Mouse (Mus musculus): ENCODE measurements around the gene Rabgap1l. TPM values are rescaled to one million over a fixed set of nuclear protein-coding genes. Genes with fewer than 3 reads are reported as not detected.

The Rabgap1l gene
- total and polyA plus RNA-seq, 3 experiments, result 19.0 to 68.4 (median 67.6) TPM

DNA sequence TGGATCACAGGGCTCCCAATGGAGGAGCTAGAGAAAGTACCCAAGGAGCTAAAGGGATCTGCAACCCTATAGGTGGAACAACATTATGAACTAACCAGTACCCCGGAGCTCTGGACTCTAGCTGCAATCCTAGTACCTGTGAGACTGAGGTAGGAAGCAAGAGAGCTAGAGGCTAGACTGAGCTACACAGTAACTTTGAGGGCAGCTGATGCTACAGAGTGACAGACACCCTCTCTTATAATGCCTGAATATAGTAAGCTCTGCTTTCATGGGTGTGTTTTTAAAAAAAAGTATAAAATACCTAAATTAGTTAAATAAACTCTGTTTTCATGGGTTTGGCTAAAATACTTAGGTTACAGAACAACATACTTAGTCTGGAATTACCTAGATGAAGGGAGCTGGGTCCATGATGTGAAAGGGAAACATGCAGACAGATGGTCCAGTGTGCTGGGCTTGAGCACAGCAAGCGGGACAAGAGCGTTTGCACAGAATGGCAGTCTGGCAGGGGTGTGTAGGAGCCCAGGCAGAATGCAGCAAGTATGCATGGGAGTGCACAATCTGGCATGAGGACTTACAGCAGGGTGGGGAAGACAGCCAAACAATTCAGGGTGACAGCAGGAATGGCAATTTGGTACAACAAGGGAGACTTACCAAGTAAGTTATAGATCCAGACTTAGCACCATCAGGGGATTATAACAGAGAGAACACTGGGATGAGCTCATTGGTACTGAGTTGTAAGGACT lies 514.9 kb downstream of the Rabgap1l start:
- intact Hi-C loops (cut with DNase I), result no loop called here

GRCm38 (mm10) chr1:160275248-160275647 lies 517.8 kb downstream of the Rabgap1l start:
- WGBS, result 58% methylated on average over 2 of the region's 2 CpGs
- TF ChIP-seq POLR2A (IDR thresholded peaks at IDR 0.05; ENCODE audit: insufficient read depth, low read depth, low read length), result no peak
- TF ChIP-seq EP300 (IDR thresholded peaks at IDR 0.05; ENCODE audit: insufficient read depth, low read depth, low read length), result no peak
- no peak for TF ChIP-seq CTCF (IDR thresholded peaks at IDR 0.05)
- no peaks in the 10 kb centered on the region for H3K36me3 ChIP-seq (ENCODE audit: control insufficient read depth, insufficient read depth, low read length)
- H3K4me1 ChIP-seq (ENCODE audit: control insufficient read depth, insufficient read depth, low read length), result no peaks in the 10 kb centered on the region
- no peak overlapping the region for H3K27ac ChIP-seq
- H3K27me3 ChIP-seq (ENCODE audit: control insufficient read depth, insufficient read depth, low read length), result no peaks in the 10 kb centered on the region
- H3K4me3 ChIP-seq, result no peak overlapping the region
- intact Hi-C loops (cut with DNase I), result no loop called here
- H3K79me2 ChIP-seq (replicated peaks; ENCODE audit: control insufficient read depth, insufficient read depth, low read length), result no peaks in the 10 kb centered on the region
- no peak for DNase-seq
- H3K9ac ChIP-seq (ENCODE audit: low read depth, low read length), result no peak overlapping the region

More for the DNA sequence above, 514.9 kb downstream of the Rabgap1l start:
- no peaks in the 10 kb centered on the region for H3K4me1 ChIP-seq (ENCODE audit: control insufficient read depth, insufficient read depth, low read length)
- WGBS, result 85% methylated on average over 3 of the region's 3 CpGs
- H3K9ac ChIP-seq (ENCODE audit: low read depth, low read length), result no peak overlapping the region
- no peak for DNase-seq
- no peak for TF ChIP-seq CTCF (IDR thresholded peaks at IDR 0.05)
- TF ChIP-seq EP300 (IDR thresholded peaks at IDR 0.05; ENCODE audit: insufficient read depth, low read depth, low read length), result no peak
- TF ChIP-seq POLR2A (IDR thresholded peaks at IDR 0.05; ENCODE audit: insufficient read depth, low read depth, low read length), result no peak
- no peak overlapping the region for H3K27ac ChIP-seq
- H3K36me3 ChIP-seq (ENCODE audit: control insufficient read depth, insufficient read depth, low read length), result no peaks in the 10 kb centered on the region
- no peaks in the 10 kb centered on the region for H3K79me2 ChIP-seq (replicated peaks; ENCODE audit: control insufficient read depth, insufficient read depth, low read length)
- H3K4me3 ChIP-seq, result no peak overlapping the region
- H3K27me3 ChIP-seq (ENCODE audit: control insufficient read depth, insufficient read depth, low read length), result no peaks in the 10 kb centered on the region

DNA sequence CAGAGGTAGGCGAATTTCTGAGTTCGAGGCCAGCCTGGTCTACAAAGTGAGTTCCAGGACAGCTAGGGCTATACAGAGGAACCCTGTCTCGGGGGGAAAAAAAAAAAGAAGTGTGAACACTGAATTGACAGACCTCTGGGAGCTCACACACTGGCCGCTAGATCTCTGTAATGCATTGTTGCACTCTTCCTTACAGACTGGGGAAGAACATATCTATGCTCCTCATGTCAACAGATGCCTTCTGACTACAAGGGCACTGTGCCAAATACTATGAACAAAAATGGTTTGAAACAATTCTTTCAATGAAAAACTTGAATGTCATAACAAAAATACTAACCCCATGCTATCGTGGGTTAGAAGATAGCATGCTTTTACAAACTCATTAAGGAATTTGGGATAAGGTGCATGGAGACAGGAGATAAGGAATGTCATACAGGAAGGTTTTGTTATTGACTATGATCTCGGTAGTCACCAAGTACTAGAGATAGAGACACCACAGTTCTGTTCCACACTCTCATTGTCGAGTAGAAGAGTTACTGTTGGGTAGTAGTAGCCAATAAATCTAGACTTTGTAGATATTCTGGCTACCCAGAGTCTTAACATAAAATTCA lies 519.8 kb downstream of the Rabgap1l start:
- intact Hi-C loops (cut with DNase I), result no loop called here
- Histone ChIP-seq H3K4me3 (no peak overlapping the region), H3K4me1 (ENCODE audit: control insufficient read depth, insufficient read depth, low read length) (no peaks in the 10 kb centered on the region), H3K27me3 (ENCODE audit: control insufficient read depth, insufficient read depth, low read length) (no peaks in the 10 kb centered on the region), H3K27ac (no peak overlapping the region), H3K79me2 (replicated peaks; ENCODE audit: control insufficient read depth, insufficient read depth, low read length) (no peaks in the 10 kb centered on the region), H3K36me3 (ENCODE audit: control insufficient read depth, insufficient read depth, low read length) (no peaks in the 10 kb centered on the region), H3K9ac (ENCODE audit: low read depth, low read length) (no peak overlapping the region)
- DNase-seq, result no peak
- TF ChIP-seq POLR2A (IDR thresholded peaks at IDR 0.05; ENCODE audit: insufficient read depth, low read depth, low read length) (no peak), CTCF (IDR thresholded peaks at IDR 0.05) (no peak), EP300 (IDR thresholded peaks at IDR 0.05; ENCODE audit: insufficient read depth, low read depth, low read length) (no peak)
- 53% methylated on average over 7 of the region's 7 CpGs for WGBS

GRCm38 (mm10) chr1:160271282-160271967 lies 521.6 kb downstream of the Rabgap1l start:
- no peak overlapping the region for H3K9ac ChIP-seq (ENCODE audit: low read depth, low read length)
- no peak overlapping the region for H3K4me3 ChIP-seq
- WGBS, result 53% methylated on average over 1 of the region's 1 CpGs
- H3K27ac ChIP-seq, result no peak overlapping the region
- TF ChIP-seq EP300 (IDR thresholded peaks at IDR 0.05; ENCODE audit: insufficient read depth, low read depth, low read length), result no peak
- TF ChIP-seq POLR2A (IDR thresholded peaks at IDR 0.05; ENCODE audit: insufficient read depth, low read depth, low read length), result no peak
- TF ChIP-seq CTCF (IDR thresholded peaks at IDR 0.05), result no peak
- no peak for DNase-seq
- intact Hi-C loops (cut with DNase I), result no loop called here
- no peaks in the 10 kb centered on the region for H3K36me3 ChIP-seq (ENCODE audit: control insufficient read depth, insufficient read depth, low read length)
- H3K79me2 ChIP-seq (replicated peaks; ENCODE audit: control insufficient read depth, insufficient read depth, low read length), result no peaks in the 10 kb centered on the region
- no peaks in the 10 kb centered on the region for H3K27me3 ChIP-seq (ENCODE audit: control insufficient read depth, insufficient read depth, low read length)
- no peaks in the 10 kb centered on the region for H3K4me1 ChIP-seq (ENCODE audit: control insufficient read depth, insufficient read depth, low read length)

DNA sequence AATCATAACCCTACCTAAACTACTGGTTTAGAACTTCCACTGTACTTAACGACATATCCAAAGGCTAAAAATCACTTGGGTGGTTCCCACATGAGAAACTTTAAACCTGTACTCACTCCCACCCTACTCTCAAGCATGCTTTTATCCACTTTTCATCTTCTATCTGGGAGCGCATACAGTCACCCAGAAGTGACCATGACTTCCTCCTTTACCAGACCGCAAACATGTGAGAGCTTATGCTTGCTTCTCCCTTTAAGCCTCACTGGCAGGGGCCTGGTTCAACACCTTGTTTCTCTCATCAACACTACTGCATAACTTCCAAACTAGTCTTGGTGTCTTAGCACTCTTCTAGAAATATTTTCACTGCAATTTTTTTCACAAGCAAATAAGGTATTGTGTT lies 524.7 kb downstream of the Rabgap1l start:
- Histone ChIP-seq H3K36me3 (ENCODE audit: control insufficient read depth, insufficient read depth, low read length) (no peaks in the 10 kb centered on the region), H3K79me2 (replicated peaks; ENCODE audit: control insufficient read depth, insufficient read depth, low read length) (no peaks in the 10 kb centered on the region), H3K4me1 (ENCODE audit: control insufficient read depth, insufficient read depth, low read length) (0 out of 2 replicates have a peak, but pooled peaks cover 1% of the 10 kb centered on the region), H3K27ac (no peak overlapping the region), H3K4me3 (no peak overlapping the region), H3K27me3 (ENCODE audit: control insufficient read depth, insufficient read depth, low read length) (no peaks in the 10 kb centered on the region), H3K9ac (ENCODE audit: low read depth, low read length) (no peak overlapping the region)
- 91% methylated on average over 3 of the region's 3 CpGs for WGBS
- intact Hi-C loops (cut with DNase I), result no loop called here
- no peak for TF ChIP-seq CTCF (IDR thresholded peaks at IDR 0.05)
- no peak for TF ChIP-seq POLR2A (IDR thresholded peaks at IDR 0.05; ENCODE audit: insufficient read depth, low read depth, low read length)
- no peak for TF ChIP-seq EP300 (IDR thresholded peaks at IDR 0.05; ENCODE audit: insufficient read depth, low read depth, low read length)
- DNase-seq, result no peak
